Mouse (Mus musculus) 3T3-L1 (cell line): ENCODE measurements around the gene Otop3.
A peak's percentile ranks its signal among the peaks of the same experiment; 100 is the strongest.
"Not testable (repeated sequence)": the region's sequence is repeated elsewhere in the genome, so short reads cannot be mapped to it uniquely, and the experiment has no call there.

ENCODE experiments used
- DNase-seq: peaks from one replicate; pipeline ENCODE4 v3.0.0-alpha.2; 2015; ENCODE audit warnings: low read depth, low spot score

Otop3 gene

GRCm38 (mm10) chr11:115366039-115366705 lies 31.6 kb downstream of the Otop3 start:
- DNase-seq = peak; percentile 44

GRCm38 (mm10) chr11:115366706-115367394 lies 32.3 kb downstream of the Otop3 start:
- no peak for DNase-seq

DNA sequence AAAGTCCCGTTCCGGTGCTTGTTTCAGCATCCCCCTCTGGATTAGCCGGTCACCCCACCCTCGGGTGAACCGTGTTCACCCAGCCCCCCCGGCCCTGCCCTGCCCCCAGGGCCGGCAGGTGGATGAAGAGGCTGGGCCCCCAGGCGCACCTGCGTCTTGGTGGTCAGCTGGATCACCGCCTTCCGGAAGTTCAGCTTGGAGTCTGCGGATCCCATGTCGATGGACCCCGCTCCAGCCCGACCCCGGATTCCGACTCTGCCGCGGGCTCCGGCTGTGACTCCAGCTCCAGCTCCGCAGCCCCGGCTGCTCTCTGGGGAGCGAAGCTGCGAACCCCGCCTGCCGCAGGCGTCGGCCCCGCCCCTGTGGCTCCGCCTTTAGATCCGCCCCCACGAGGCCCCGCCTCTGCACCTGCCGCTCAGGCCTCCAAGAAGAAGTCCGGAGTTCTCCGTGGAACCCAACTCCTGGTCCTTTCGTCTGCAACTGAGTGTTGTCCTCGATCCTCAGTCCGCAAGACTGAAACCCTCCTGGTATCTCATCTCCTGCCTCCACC lies 32.9 kb downstream of the Otop3 start, which contains the start of gene Hid1:
Hid1 (minus strand) TSS at position 362 of the 550 bp plus-strand sequence.
- no peak for DNase-seq

- no peak for DNase-seq
Measured at GRCm38 (mm10) chr11:115370368-115370767, 35.8 kb downstream of the Otop3 start.

DNA sequence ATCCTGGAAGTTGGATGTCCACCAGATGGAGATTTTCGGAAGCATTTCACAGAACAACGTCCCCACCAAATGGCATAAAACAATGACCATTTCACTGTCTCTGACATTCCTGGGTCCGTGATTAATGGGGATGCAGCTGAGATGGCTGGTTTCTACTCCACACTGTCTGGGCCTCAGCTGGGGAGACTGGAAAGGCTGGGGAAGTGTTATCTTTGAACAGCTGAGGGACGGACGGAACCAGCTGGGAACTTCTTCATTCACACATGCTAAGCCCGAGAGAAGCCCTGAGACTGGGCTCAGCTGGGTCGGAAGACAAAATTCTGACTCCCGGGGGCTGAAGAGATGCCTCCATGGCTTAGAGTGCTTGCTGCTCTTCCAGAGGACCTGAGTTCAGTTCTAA lies 36.8 kb downstream of the Otop3 start:
- DNase-seq = no peak

DNA sequence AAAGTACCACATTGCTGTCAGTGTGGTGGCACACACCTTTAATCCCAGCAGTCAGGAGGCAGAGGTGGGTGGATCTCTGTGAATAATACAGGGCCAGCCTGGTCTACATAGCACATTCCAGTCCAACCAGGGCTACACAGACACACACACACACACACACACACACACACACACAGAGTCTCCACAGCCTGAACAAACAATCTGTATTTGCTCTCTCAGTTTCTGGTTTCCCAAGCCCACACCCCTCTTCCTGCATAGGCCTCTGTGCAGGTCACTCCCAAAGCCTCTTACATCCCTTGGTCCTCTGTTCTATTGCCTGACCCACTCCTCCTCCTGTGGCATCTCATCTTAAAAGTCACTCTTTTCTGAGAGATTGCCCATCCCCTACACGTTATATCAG lies 37.5 kb downstream of the Otop3 start:
- DNase-seq = no peak

- DNase-seq = peak; percentile 23
Measured at GRCm38 (mm10) chr11:115372737-115373136, 38.2 kb downstream of the Otop3 start.

DNA sequence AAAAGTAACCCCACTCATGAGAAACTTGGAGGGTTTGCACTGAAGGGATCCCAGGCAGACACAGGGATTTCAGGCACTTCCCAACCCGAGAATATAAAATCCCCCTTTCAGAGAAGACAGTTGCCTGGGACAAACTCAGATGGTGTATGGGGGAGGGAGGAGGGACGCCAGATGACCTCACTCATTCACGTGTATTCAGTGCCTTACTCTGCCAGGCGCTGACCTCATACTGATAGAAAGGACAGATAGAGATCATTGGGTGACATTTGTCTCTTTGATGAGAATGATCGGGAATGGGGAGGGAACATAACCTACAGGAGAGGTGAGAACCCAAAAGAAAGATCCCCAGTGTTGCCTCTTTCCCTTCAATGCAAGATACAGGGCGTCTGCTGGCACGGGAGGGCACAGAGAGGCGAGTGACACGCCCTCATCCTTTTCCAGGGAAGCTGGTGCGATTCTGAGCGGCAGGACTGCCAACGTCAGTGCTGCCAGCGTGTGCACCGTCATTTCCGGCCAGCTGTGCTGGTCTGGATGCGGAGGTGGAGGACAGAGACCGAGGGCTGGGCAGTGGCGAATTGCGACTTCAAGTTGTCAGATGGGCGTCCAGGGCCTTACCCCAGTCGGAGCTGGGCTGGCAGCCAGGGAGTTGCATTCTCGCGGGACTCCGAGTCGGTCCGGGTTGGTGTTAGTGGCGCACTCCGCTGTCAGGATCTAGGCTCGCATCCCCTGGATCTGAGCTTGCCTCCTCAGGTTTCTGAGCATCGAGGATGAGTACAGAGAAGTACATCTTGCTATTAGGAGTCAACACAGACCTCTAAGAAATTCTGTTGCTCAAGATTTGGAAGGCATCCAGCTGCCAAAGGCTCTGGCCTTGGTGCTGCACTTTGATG lies 39.5 kb downstream of the Otop3 start:
- peak; percentile 89 for DNase-seq

- no peak for DNase-seq
Measured at GRCm38 (mm10) chr11:115374695-115375425, 40.3 kb downstream of the Otop3 start.

DNA sequence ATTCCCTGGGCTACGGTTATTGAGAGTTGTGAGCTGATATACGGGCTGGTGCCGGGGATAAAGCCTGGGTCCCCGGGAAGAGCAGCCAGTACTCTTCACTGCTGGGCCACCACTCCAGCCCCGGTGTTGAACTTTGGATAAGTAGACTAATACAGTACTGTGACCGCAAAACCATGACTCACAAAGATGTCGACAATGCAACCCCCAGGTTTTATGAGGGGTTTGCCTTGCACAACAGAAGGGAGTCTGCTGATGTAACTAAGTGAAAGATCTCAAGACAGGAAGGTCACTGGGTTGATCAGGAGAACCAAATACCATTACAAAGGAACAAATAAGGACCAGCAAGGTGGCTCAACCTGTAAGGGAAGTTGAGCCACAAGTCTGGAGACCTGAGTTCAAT lies 42.2 kb downstream of the Otop3 start:
- DNase-seq = peak; percentile 42

DNA sequence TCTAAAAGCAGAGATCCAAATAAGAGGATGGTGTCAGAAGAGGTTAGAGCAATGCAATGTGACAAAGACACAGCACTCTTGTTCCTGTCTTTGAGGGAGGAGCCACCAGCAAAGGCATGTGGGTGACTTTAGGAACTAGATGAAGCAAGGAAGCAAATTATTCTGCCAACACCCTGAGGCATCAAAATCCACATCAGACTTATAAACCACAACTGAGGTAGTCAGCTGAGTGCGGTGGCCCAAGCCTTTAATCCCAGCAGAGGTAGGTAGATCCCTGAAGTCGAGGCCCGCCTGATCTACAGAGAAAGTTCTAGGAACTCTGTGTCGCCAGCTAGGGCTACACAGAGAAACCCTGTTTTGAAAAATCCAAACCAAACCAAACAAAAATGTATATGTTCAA lies 42.7 kb downstream of the Otop3 start:
- DNase-seq = no peak

- no peak for DNase-seq
Measured at GRCm38 (mm10) chr11:115377854-115378253, 43.3 kb downstream of the Otop3 start.

- no peak for DNase-seq
Measured at GRCm38 (mm10) chr11:115381276-115381675, 46.7 kb downstream of the Otop3 start.

DNA sequence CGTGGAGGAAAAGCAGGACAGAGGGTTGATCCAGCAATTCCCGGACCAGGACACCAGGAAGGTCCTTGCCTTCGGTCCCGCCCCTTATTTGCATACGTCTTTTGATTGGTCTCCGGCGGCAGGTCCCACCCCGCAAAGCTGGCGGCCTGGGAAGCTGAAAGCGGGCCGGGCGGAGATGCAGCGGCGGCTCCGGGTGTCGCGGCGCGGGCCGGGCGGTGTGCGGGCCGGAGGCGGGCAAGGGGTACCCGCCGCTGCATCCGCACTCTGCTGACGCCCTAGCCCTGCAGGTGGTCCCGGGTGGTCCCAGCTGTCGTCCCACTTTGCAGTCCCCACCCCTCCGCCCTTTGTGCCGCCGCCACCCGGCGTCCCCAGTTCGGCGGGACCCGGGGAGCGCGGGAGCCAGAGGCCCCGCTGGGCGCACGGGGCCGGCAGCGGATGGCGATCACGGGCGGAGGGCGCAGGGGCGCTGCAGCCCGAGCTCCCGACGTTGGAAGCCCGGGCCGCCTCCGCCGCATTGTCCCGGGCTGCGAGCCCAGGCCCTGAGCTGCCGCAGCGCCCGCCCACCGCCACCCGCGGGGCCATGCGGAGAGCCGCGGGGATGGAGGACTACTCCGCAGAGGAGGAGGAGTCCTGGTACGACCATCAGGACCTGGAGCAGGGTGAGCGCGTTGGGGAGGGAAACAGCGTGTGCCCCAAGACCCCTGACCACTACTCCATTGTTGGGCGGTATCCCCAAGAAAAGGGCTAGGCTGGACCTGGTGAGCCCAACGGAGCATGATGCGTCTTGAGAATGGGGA lies 47.4 kb downstream of the Otop3 start, which contains the start of gene Cdr2l:
Cdr2l (plus strand) TSS at position 174 of the 797 bp plus-strand sequence.
- DNase-seq = peak; percentile 97

- DNase-seq = peak; percentile 64
Measured at GRCm38 (mm10) chr11:115382891-115383290, 48.4 kb downstream of the Otop3 start.

DNA sequence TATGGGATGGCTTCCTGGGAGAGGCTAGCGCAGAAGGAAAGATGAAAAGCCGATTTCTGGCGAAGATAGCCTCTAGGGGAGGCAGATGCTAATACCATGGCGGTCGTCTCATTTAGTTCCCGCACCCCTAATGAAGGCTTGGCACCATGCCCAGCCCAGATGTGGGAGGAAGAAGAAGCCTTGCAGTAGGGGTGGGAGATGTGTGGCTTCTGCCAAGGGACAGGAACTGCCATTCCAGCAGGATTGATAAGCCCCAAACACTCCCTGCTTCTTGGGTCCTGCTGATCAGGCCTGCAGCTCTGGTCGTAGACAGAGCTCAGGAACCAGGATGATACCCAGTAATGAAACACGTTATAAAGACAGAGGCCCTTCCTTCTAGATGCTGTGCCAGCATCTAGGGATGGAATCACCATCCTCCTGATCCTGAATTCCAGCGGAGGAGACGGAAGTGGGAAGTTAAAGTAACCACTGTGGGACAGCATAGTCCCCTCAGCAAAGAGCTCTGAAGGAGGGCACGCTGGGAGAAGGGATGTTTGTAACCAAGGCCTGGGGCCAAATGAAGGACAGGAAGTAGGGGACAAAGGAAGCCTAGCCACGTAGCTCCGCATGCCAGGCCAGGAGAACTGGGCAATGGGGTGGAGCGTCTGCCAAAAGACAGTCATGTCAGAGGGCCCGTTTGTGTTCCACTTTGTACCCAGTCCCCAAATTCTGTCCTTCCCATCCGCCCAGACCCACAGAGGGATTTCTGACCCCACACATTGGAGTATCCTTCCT lies 49.4 kb downstream of the Otop3 start:
- peak; percentile 38 for DNase-seq

DNA sequence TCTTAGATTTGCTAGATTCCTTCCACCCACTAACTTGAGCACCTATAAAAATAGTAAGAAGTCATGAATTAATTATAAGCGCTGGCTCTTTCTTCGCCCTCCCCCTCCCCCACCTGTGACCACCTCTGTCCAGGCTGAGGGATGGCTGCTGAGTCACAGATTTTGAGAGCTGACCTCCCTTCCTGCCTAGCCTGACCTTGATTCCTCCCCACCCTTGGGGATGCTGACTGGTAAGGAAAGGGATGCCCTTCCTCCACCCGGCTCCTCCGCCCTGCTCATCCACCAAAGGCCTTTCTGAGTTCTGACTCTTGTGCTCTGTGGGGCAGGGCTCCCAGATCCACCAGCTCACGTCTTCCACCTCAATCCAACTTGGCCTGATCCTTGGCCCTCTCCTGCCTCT lies 50.1 kb downstream of the Otop3 start:
- peak; percentile 63 for DNase-seq

DNA sequence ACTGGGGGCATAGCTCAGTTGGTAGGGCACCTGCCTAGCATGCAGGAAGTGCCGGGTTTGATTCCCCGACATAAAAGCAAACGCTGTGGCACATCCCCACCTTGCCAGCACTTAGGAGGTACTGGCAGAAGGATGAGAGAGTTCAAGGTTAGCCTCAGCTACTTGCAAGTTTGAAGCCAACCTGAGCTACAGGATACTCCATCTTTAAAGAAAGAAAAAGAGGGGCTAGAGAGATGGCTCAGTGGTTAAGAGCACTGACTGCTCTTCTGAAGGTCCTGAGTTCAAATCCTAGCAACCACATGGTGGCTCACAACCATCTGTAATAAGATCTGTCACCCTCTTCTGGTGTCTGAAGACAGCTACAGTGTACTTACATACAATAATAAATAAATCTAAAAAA lies 52.3 kb downstream of the Otop3 start:
- not testable (repeated sequence) for DNase-seq

DNA sequence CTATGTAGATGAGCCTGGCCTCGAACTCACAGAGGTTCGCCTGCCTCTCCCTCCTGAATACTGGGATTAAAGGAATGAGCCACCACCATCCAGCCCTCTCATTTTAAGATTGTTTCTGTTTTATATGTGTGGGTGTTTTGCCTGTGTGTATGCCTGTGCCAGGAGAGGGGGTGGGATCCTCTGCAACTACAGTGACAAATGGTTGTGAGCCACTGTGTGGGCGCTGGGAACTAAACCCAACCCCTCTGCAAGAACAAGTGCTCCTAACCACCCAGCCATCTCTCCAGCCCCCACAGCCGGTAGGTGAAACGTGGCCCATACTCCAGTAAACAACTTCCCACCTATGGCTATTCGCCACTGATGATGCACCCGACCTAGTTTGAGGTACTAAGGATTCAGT lies 56.8 kb downstream of the Otop3 start:
- no peak for DNase-seq
